Mouse (Mus musculus): Measurements from ENCODE around the gene Olfr1055. TPM values are rescaled to one million over a fixed set of nuclear protein-coding genes. Genes with fewer than 3 reads are reported as not detected.
"Not testable (repeated sequence)": the region's sequence is repeated elsewhere in the genome, so short reads cannot be mapped to it uniquely, and the experiment has no call there.

Olfr1055 gene
- polyA plus RNA-seq (2011; ENCODE audit: insufficient read depth, insufficient read length, low read depth, missing spikeins), result not detected in 2 replicates

- Histone ChIP-seq H3K36me3 (ENCODE audit: control insufficient read depth, insufficient read depth, low read length, poor library complexity, severe bottlenecking) (no peaks in the 10 kb centered on the region), H3K4me3 (ENCODE audit: low read depth, low read length) (no peak within 1 kb of the TSS), H3K27ac (ENCODE audit: insufficient read depth, low read length) (no peak within 1 kb of the TSS), H3K4me1 (ENCODE audit: control insufficient read depth, insufficient read depth, low read length) (no peaks in the 10 kb centered on the region), H3K27me3 (ENCODE audit: control insufficient read depth, insufficient read depth, low read length, poor library complexity, severe bottlenecking) (no peaks in the 10 kb centered on the region), H3K9me3 (replicated peaks; ENCODE audit: control insufficient read depth, insufficient read depth, low read length, poor library complexity, severe bottlenecking) (peaks cover 16% of the 10 kb centered on the region), H3K9ac (ENCODE audit: low read depth, poor library complexity, severe bottlenecking) (no peak within 1 kb of the TSS)
- no peak for TF ChIP-seq CTCF (IDR thresholded peaks at IDR 0.05; ENCODE audit: low read depth, low read length)
- no peak for TF ChIP-seq EP300 (IDR thresholded peaks at IDR 0.05; ENCODE audit: insufficient read depth, low read depth, low read length)
- TF ChIP-seq POLR2A (IDR thresholded peaks at IDR 0.05; ENCODE audit: insufficient read depth, low read length), result no peak
These were observed at the start of gene Olfr1055 for GRCm38 (mm10) chr2:86350184-86350583. Olfr1055 (minus strand) TSS chr2:86350284.

GRCm38 (mm10) chr2:86395114-86395513 is 45.0 kb upstream of the Olfr1055 start:
- no peaks in the 10 kb centered on the region for H3K9me3 ChIP-seq (replicated peaks; ENCODE audit: control insufficient read depth, insufficient read depth, low read length, poor library complexity, severe bottlenecking)
- no peak overlapping the region for H3K4me3 ChIP-seq (ENCODE audit: low read depth, low read length)
- H3K9ac ChIP-seq (ENCODE audit: low read depth, poor library complexity, severe bottlenecking), result no peak overlapping the region
- no peaks in the 10 kb centered on the region for H3K4me1 ChIP-seq (ENCODE audit: control insufficient read depth, insufficient read depth, low read length)
- no peak overlapping the region for H3K27ac ChIP-seq (ENCODE audit: insufficient read depth, low read length)
- no peaks in the 10 kb centered on the region for H3K27me3 ChIP-seq (ENCODE audit: control insufficient read depth, insufficient read depth, low read length, poor library complexity, severe bottlenecking)
- no peaks in the 10 kb centered on the region for H3K36me3 ChIP-seq (ENCODE audit: control insufficient read depth, insufficient read depth, low read length, poor library complexity, severe bottlenecking)
- no peak for TF ChIP-seq EP300 (IDR thresholded peaks at IDR 0.05; ENCODE audit: insufficient read depth, low read depth, low read length)
- TF ChIP-seq CTCF (IDR thresholded peaks at IDR 0.05; ENCODE audit: low read depth, low read length), result no peak
- TF ChIP-seq POLR2A (IDR thresholded peaks at IDR 0.05; ENCODE audit: insufficient read depth, low read length), result no peak

- not testable (repeated sequence) for H3K27me3 ChIP-seq (ENCODE audit: control insufficient read depth, insufficient read depth, low read length, poor library complexity, severe bottlenecking); H3K4me1 ChIP-seq (ENCODE audit: control insufficient read depth, insufficient read depth, low read length); H3K9ac ChIP-seq (ENCODE audit: low read depth, poor library complexity, severe bottlenecking); H3K27ac ChIP-seq (ENCODE audit: insufficient read depth, low read length); H3K36me3 ChIP-seq (ENCODE audit: control insufficient read depth, insufficient read depth, low read length, poor library complexity, severe bottlenecking); H3K4me3 ChIP-seq (ENCODE audit: low read depth, low read length); H3K9me3 ChIP-seq (replicated peaks; ENCODE audit: control insufficient read depth, insufficient read depth, low read length, poor library complexity, severe bottlenecking)
These were observed 38.4 kb upstream of the Olfr1055 start, which contains the start of gene Olfr1058 for GRCm38 (mm10) chr2:86388461-86388860. Olfr1058 (minus strand) TSS chr2:86388561.

- H3K4me3 ChIP-seq (ENCODE audit: low read depth, low read length), result no peak within 1 kb of the TSS
- no peak within 1 kb of the TSS for H3K27ac ChIP-seq (ENCODE audit: insufficient read depth, low read length)
- H3K36me3 ChIP-seq (ENCODE audit: control insufficient read depth, insufficient read depth, low read length, poor library complexity, severe bottlenecking), result no peaks in the 10 kb centered on the region
- no peaks in the 10 kb centered on the region for H3K9me3 ChIP-seq (replicated peaks; ENCODE audit: control insufficient read depth, insufficient read depth, low read length, poor library complexity, severe bottlenecking)
- H3K9ac ChIP-seq (ENCODE audit: low read depth, poor library complexity, severe bottlenecking), result no peak within 1 kb of the TSS
- H3K4me1 ChIP-seq (ENCODE audit: control insufficient read depth, insufficient read depth, low read length), result no peaks in the 10 kb centered on the region
- no peaks in the 10 kb centered on the region for H3K27me3 ChIP-seq (ENCODE audit: control insufficient read depth, insufficient read depth, low read length, poor library complexity, severe bottlenecking)
- no peak for TF ChIP-seq CTCF (IDR thresholded peaks at IDR 0.05; ENCODE audit: low read depth, low read length)
- TF ChIP-seq POLR2A (IDR thresholded peaks at IDR 0.05; ENCODE audit: insufficient read depth, low read length), result no peak
- no peak for TF ChIP-seq EP300 (IDR thresholded peaks at IDR 0.05; ENCODE audit: insufficient read depth, low read depth, low read length)
These were observed 28.2 kb upstream of the Olfr1055 start, which contains the start of gene Olfr1057 for GRCm38 (mm10) chr2:86378293-86378692. Olfr1057 (minus strand) TSS chr2:86378393.

- H3K4me1 ChIP-seq (ENCODE audit: control insufficient read depth, insufficient read depth, low read length); H3K27ac ChIP-seq (ENCODE audit: insufficient read depth, low read length); H3K9me3 ChIP-seq (replicated peaks; ENCODE audit: control insufficient read depth, insufficient read depth, low read length, poor library complexity, severe bottlenecking); H3K4me3 ChIP-seq (ENCODE audit: low read depth, low read length); H3K9ac ChIP-seq (ENCODE audit: low read depth, poor library complexity, severe bottlenecking); H3K36me3 ChIP-seq (ENCODE audit: control insufficient read depth, insufficient read depth, low read length, poor library complexity, severe bottlenecking); H3K27me3 ChIP-seq (ENCODE audit: control insufficient read depth, insufficient read depth, low read length, poor library complexity, severe bottlenecking): not testable (repeated sequence)
These were observed 16.3 kb upstream of the Olfr1055 start for GRCm38 (mm10) chr2:86366342-86366741.

GRCm38 (mm10) chr2:86362369-86362768 is 12.3 kb upstream of the Olfr1055 start, which contains the start of gene Olfr1056:
Olfr1056 (minus strand) TSS chr2:86362469.
- no peaks in the 10 kb centered on the region for H3K36me3 ChIP-seq (ENCODE audit: control insufficient read depth, insufficient read depth, low read length, poor library complexity, severe bottlenecking)
- no peak within 1 kb of the TSS for H3K4me3 ChIP-seq (ENCODE audit: low read depth, low read length)
- H3K4me1 ChIP-seq (ENCODE audit: control insufficient read depth, insufficient read depth, low read length), result no peaks in the 10 kb centered on the region
- TF ChIP-seq CTCF (IDR thresholded peaks at IDR 0.05; ENCODE audit: low read depth, low read length) (no peak), EP300 (IDR thresholded peaks at IDR 0.05; ENCODE audit: insufficient read depth, low read depth, low read length) (no peak), POLR2A (IDR thresholded peaks at IDR 0.05; ENCODE audit: insufficient read depth, low read length) (no peak)
- no peaks in the 10 kb centered on the region for H3K27me3 ChIP-seq (ENCODE audit: control insufficient read depth, insufficient read depth, low read length, poor library complexity, severe bottlenecking)
- no peak within 1 kb of the TSS for H3K9ac ChIP-seq (ENCODE audit: low read depth, poor library complexity, severe bottlenecking)
- H3K27ac ChIP-seq (ENCODE audit: insufficient read depth, low read length), result no peak within 1 kb of the TSS
- no peaks in the 10 kb centered on the region for H3K9me3 ChIP-seq (replicated peaks; ENCODE audit: control insufficient read depth, insufficient read depth, low read length, poor library complexity, severe bottlenecking)

GRCm38 (mm10) chr2:86351751-86352150 is 1.7 kb upstream of the Olfr1055 start:
- not testable (repeated sequence) for H3K4me1 ChIP-seq (ENCODE audit: control insufficient read depth, insufficient read depth, low read length); H3K27ac ChIP-seq (ENCODE audit: insufficient read depth, low read length); H3K9ac ChIP-seq (ENCODE audit: low read depth, poor library complexity, severe bottlenecking); H3K36me3 ChIP-seq (ENCODE audit: control insufficient read depth, insufficient read depth, low read length, poor library complexity, severe bottlenecking); H3K4me3 ChIP-seq (ENCODE audit: low read depth, low read length); H3K27me3 ChIP-seq (ENCODE audit: control insufficient read depth, insufficient read depth, low read length, poor library complexity, severe bottlenecking)
- H3K9me3 ChIP-seq (replicated peaks; ENCODE audit: control insufficient read depth, insufficient read depth, low read length, poor library complexity, severe bottlenecking), result peaks cover 14% of the 10 kb centered on the region

All from ES-Bruce4 (cell line).